Mouse (Mus musculus): ENCODE results near the gene Col6a1.
A peak's percentile ranks its signal among the peaks of the same experiment; 100 is the strongest.

The Col6a1 gene

DNA sequence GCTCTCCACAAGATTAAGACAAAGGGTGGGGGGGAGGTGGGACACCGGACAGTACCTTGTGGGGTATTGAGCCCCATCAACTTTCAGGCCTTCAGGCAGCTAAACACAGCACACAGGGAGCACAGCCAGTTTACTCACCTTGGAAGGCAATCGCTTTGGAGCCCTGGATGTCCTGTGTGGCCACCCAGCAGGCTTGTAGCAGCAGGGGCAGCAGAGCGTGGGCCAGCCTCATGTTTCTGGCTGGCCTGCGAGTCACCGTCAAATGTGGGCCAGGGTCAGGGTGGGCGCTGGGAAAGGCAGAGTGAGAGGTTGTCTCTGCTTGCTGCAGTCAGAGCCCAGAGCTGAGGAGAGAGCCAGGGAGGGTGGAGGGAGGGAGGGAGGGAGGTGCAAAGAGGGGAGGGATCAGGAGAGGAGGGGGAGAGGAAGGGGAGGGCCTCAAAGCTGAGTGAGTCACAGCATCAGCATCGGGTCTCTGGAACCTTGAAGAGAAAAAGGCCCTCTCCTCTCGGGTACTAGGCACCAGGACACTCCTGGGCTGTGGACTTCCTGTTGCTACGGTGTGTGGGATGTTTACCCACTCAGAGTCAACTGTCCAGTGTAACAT lies at the start of gene Col6a1:
Gene Col6a1 (minus strand): TSS at position 487 of the 604 bp plus-strand sequence.
- peak; percentile 18 to 24 for DNase-seq (ENCODE audit: low spot score in 2 of 2)

DNA sequence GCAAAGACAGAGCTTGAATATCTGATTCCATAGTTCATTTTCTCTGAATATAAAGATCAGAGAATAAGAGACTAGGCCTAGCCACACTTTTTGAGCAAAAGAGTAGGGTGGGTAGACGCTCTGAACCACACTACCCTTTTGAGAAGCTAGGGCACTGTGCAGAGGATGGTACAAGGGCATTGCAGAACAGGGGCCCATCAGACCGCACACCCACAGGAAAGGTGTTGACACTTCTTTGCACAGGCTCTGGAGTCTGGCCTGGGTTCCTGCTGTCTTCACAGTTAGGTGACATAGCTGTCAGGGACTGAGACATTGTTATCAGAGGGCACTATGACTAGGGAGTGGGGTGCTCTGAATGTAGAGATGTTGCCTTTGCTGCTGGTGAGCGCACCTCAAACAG lies 45.7 kb upstream of the Col6a1 start:
- no peak for DNase-seq (ENCODE audit: low spot score in 2 of 2)

DNA sequence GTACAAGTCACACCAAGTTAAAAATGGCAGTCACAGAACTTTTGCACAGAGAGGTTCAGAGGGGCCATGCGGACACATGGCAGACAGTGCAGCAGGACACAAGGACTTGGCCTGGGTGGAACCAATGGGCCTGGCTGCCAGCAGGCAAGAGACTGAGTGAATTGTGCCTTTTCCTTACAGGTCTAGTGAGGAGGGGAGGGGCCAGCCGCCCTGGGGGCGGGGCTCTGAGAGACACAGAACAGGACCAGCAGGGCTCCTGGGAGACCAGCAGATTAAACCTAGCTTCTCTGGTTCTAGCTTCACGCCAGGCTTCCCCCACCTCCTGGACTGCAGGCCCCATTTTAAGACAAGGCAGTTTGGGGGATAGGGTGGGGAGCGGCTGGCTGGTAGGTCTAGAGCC lies 45.1 kb upstream of the Col6a1 start:
- DNase-seq (ENCODE audit: low spot score in 2 of 2), result no peak

DNA sequence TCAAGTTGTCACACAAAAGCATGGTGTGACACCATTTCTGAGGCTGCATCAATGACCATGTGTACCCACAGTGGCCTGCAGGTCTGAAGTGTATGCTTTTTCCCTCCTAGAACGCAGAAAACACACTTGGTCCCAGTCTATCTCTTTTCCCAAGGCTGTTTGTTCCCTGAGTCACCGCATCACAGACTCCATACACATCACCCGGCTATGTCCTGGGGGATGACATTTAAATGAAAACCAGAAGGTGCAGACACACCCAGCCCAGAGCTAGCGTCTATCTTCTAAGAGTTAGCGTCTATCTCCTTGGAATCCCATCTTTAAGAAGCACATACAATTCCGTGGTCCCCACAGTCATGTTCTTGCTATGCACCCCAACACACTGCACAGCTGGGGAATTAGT lies 43.6 kb upstream of the Col6a1 start:
- no peak for DNase-seq (ENCODE audit: low spot score in 2 of 2)

- no peak for DNase-seq (ENCODE audit: low spot score in 2 of 2)
Observed at GRCm38 (mm10) chr10:76766196-76766595, 40.2 kb upstream of the Col6a1 start.

DNA sequence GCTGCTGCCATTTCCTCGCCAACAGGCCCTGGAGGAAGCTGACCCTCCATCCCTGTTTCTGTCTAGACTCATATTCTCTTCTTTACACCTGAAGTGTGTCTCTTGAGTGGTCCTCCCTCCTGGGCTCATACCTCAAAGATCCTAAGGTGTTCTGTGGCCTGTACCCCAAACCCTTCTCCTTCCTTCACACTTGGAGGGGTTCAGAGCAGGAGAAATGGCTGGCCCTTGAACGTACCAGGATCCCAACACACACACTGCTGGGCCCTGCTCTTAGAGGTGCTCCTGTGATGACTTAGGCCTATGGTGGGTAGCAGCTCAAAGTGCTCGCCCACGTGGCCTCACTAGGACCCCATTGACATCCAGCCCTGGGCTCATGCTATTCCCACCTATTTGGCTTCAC lies 39.0 kb upstream of the Col6a1 start:
- DNase-seq (ENCODE audit: low spot score in 2 of 2), result peak in 1 of 2 experiments; percentile 6

DNA sequence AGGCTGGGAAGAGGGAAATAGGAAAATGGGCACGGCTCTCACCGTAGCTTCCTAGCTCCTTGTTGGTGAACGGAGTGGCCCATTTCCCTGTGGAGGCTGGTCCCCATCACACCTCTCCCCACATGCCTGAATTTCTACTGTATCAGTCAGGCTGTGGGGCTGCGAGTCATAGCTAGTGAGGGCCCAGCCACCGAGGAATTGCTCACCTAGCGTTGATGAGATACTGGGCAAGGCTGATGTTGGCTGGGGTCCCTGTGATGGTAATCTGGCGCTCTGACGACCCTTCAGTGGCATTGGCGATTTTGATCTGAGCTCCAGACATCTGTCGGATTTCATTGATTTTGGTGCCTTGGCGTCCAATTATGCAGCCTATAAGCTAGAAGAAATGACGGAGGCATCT lies 37.0 kb upstream of the Col6a1 start:
- DNase-seq (ENCODE audit: low spot score in 2 of 2), result peak in 1 of 2 experiments; percentile 20

- peak in 1 of 2 experiments; percentile 25 for DNase-seq (ENCODE audit: low spot score in 2 of 2)
Observed at GRCm38 (mm10) chr10:76762411-76762810, 36.4 kb upstream of the Col6a1 start.

- peak in 1 of 2 experiments; percentile 9 for DNase-seq (ENCODE audit: low spot score in 2 of 2)
Observed at GRCm38 (mm10) chr10:76759878-76760277, 33.9 kb upstream of the Col6a1 start.

GRCm38 (mm10) chr10:76753640-76754039 lies 27.7 kb upstream of the Col6a1 start:
- peak in 1 of 2 experiments; percentile 9 for DNase-seq (ENCODE audit: low spot score in 2 of 2)

GRCm38 (mm10) chr10:76744267-76744666 lies 18.3 kb upstream of the Col6a1 start:
- DNase-seq (ENCODE audit: low spot score in 2 of 2), result peak in 1 of 2 experiments; percentile 30

GRCm38 (mm10) chr10:76736764-76737163 lies 10.8 kb upstream of the Col6a1 start:
- DNase-seq (ENCODE audit: low spot score in 2 of 2), result peak in 1 of 2 experiments; percentile 18

DNA sequence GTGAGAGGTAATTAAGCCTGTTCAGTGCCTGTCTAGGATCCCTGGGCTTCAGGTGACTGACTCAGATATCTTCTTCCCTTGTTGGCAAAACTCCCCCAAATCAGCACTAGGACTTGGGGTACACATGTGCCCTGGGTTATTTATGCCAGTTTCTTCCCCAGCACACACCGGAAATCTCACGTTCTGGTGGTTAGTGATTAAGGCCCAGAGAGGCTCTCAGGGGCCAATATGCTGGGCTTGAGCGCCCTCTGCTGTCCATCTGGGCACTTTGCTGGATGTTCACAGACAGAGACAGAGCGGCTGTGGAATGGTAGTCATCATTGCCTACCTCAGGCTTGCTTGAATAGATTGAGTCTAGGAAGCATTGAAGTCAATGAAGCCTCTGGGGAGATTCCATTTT lies 9.0 kb upstream of the Col6a1 start:
- DNase-seq (ENCODE audit: low spot score in 2 of 2), result peak; percentile 84 to 91

DNA sequence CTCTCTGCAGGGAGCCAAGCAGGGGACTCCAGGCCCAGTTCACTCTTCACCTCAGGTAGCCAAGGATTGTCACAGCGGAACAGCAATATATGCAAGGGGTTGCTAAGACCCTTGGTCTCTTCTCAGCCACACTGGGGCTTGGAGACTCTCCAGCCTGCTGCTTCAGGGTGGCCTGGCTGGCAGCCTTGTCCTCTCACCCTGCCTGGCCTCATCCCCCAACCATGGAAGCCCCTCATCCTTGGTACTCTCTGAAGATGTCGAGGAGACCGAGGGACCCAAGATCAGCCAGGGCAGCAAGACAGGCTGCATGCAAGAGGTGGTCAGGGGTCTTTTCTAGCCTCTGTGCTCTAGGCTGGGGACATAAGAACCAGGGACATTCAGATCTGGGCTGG lies 7.7 kb upstream of the Col6a1 start:
- peak; percentile 26 to 31 for DNase-seq (ENCODE audit: low spot score in 2 of 2)

GRCm38 (mm10) chr10:76732881-76733676 lies 7.1 kb upstream of the Col6a1 start:
- DNase-seq (ENCODE audit: low spot score in 2 of 2), result peak; percentile 83 to 88

DNA sequence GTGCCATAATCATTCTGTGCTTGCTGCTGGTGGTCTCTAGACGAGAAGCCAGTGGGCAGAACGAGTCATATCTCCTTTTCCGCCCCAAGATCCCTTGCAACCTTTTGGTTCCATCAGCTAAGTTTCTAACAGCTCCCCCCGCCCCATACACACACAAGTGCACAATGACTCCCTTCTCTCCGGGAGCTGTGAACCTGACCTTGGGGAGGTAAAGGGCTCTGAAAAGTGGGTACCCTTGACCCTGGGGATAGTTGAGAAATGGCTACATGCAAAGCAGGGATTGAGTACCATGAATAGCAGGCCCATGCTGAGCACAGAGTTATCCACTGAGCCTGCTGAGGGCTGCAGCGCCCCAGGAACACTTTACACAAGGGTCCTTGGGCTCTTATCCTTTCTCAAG lies 6.4 kb upstream of the Col6a1 start:
- peak in 1 of 2 experiments; percentile 19 for DNase-seq (ENCODE audit: low spot score in 2 of 2)

DNA sequence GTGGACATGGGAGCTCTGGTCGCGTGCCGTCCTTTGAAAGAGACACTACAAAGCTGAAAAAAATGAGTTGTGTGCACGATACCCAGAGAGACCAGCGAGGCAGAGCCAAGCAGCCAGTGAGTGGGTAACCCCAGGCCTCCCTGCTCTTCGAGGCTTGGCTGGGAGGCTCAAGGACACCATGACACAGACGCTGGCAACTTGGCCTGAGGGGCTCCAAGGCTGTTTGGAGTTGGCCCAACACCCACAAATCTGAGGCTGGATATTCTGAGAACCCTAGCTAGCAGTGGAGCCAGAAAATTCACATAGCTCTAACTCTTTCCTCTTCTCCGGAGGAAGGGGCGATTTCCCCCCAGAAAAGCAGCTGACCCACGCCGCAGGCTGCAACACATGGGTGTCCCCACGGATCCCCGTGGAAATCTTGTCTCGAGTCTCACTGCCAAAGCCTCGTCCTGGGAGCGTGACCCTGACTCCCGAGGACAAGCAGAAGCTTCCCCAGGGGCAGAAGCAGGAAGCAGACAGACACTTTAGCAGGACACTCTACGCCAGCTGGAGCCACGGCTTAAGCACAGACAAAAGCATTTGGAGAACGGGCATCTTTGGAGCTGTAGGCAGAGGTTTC lies 5.8 kb upstream of the Col6a1 start:
- peak; percentile 29 to 31 for DNase-seq (ENCODE audit: low spot score in 2 of 2)

- DNase-seq (ENCODE audit: low spot score in 2 of 2), result peak; percentile 77 to 81
Observed at GRCm38 (mm10) chr10:76729631-76730620, 4.0 kb upstream of the Col6a1 start.

DNA sequence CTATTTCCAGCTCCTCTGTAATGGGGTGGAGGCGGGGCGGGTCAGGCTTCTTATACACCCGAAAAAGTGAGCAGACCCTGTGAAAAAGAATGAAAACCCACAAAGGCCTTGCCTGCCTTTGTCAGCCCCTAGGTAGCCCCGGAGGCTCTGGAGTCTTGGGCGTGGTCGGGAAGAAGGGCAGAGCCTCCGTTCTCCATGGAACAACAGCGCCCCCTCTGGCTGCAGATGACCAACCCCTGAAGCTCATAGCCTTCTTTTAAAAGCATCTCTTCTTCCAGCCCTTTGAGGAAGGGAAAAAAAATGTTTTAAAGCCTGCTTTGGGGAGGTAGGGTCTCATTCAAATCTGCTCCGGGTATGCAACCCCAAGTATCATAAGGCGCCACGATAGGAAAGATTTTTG lies 2.4 kb upstream of the Col6a1 start:
- DNase-seq (ENCODE audit: low spot score in 2 of 2), result peak; percentile 75 to 81

DNA sequence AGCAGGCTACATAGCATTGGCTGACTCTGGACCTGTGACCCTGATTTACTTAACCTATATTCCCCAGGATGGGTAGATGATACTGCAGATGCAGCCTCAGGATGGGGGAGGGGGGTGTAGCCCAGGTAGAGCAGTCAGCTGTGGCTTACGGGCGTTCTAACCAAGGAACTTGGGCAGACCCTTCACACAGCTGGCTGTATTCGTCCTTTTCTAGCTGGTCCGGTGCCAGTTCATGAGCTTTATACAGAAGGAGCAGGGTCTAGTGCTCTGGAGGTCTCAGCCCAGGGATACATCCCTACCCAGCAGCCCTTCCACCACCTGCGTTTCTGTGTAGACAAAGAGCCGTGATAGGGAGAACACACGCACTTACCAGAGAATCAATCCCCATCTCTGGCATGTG lies 1.3 kb upstream of the Col6a1 start:
- peak; percentile 28 to 31 for DNase-seq (ENCODE audit: low spot score in 2 of 2)

DNA sequence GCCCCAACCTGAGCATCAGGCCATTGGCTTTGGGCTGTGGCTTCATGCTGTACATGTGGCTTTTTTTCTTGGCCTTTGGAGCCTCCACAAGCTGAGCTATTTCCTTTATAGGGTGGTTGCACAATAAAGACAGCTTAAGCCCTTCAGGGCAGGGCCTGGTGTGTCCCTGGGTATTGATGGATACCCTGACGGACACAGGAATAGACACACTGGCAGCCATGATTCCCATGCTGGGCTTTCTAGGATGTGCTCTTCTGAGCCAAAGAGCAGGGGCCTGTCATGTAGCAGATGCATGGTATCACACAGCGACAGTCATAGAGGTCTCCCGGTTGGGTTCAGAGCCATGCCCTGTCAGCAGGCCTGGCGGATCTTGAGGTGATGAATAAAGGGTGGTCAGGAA lies 898 bp upstream of the Col6a1 start:
- DNase-seq (ENCODE audit: low spot score in 2 of 2), result no peak

All from right cerebral cortex, postnatal 10 days (tissue).